Mouse (Mus musculus): ENCODE data around the gene Fcgrt.
"Not testable (repeated sequence)": the region's sequence is repeated elsewhere in the genome, so short reads cannot be mapped to it uniquely, and the experiment has no call there.

Fcgrt gene

DNA sequence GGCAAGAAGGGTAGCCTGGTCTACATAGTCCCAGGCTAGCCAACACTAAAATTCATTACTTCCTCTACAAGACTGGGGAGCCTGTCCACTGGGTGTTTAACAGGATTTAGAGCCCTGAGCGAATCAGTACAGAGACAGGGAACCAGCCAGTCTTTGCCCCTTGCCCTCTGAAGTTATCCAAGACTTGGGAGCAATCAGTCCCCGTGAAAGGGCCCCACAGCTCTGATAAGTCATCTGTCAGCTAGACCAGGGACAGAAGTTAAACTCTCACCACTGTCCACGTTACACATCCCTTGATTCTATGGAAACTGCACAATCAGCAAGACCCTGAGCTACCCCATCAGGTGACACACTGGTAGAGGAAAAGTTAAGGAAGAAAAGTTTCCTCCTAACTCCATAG lies 8.9 kb upstream of the Fcgrt start:
- no peak for DNase-seq (ENCODE audit: inconsistent age in 2 of 2, low spot score in 1 of 2)

DNA sequence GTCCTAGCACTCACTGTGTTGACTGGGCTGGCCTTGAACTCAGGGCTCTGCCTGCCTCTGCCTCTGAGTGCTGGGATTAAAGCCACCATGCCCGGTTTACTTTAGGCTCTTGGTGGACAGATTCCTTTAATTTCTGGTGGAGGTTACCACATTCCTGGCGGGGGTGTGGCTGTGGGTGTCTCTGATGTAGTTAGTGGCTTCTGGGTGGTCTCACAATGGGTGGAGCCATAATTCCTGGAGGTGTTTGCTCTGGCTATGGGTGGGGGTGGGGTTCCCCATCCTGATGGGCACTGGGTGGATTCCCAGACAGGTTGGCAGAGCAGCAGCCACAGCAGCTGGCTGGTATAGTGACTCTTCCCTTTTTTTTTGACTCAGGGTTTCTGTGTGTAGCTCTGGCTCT lies 8.3 kb upstream of the Fcgrt start:
- no peak for DNase-seq (ENCODE audit: inconsistent age in 2 of 2, low spot score in 1 of 2)

DNA sequence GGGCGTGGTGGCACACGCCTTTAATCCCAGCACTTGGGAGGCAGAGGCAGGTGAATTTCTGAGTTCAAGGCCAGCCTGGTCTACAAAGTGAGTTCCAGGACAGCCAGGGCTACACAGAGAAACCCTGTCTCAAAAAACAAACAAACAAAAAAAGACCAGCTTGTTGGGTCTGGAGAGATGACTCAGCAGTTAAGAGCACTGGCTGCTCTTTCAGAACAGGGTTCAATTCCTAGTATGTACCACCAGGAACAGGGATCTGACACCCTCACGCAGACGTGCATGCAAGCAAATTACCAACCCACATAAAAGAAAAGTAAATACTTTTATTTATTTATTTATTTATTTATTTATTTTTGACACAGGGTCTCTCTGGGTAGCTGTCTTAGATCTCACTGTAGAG lies 6.4 kb upstream of the Fcgrt start:
- DNase-seq (ENCODE audit: inconsistent age in 2 of 2, low spot score in 1 of 2) = not testable (repeated sequence)

DNA sequence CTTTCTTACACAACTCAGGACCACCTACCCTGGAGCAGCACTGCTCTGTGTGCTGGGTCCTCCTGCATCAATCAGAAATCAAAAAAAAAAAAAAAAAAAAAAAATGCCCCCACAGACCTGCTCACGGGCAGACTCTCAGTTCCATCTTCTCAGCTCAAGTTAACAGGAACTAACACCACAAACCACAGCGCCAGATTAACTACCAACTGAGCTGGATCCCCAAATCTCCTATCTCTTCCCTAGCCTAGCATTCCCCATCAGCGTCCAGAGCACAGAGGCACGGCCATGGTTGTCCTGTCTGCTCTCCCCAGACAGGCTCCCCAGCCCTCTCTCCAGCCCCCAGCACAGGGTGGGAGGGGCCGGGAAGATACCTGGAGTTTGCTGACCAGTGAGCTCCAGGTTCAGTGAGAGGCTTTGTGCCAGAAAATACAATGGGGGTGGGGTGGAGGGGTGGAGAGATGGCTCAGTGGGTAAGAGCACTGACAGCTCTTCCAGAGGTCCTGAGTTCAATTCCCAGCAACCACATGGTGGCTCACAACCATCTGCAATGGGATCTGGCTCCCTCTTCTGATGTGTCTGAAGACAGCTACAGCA lies 3.5 kb upstream of the Fcgrt start:
- DNase-seq (ENCODE audit: inconsistent age in 2 of 2, low spot score in 1 of 2) = no peak

DNA sequence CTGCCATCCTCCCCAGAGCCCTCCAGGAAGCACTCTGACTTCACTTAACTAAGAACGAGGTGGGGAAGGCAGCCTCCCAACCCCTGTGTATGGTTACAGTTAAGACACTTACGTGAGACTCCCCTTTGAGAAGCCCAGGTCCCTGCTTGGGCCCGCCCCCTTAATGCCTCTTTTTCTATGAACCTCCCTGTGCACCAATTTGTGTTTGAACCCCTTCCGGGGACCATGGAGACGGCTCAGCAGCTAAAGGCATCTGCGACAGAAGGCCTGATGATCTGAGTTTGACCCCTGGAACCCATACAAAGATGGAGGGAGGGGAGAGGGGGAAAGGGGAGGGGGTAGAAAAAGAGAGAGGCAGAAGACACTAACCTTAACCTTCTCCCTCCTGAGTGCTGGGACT lies 2.8 kb upstream of the Fcgrt start:
- no peak for DNase-seq (ENCODE audit: inconsistent age in 2 of 2, low spot score in 1 of 2)

DNA sequence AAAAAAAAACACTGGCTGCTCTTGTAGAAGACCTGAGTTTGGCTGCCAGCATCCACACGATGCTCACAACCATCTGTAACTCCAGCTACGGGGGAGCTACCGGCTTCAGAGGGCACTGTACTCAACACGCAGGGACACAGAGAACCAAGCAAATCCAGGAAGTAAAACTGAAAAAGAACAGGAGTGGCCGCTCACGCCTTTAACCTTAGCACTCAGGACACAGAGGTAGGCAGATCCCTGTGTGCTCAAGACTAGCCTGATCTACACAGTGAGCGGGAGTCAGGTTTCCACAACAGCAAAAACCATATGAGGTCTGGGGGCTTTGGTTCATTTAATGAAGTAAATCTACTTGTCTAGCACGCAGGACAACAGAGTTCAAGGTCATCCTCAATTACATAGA lies 1.8 kb upstream of the Fcgrt start:
- DNase-seq (ENCODE audit: inconsistent age in 2 of 2, low spot score in 1 of 2) = no peak

DNA sequence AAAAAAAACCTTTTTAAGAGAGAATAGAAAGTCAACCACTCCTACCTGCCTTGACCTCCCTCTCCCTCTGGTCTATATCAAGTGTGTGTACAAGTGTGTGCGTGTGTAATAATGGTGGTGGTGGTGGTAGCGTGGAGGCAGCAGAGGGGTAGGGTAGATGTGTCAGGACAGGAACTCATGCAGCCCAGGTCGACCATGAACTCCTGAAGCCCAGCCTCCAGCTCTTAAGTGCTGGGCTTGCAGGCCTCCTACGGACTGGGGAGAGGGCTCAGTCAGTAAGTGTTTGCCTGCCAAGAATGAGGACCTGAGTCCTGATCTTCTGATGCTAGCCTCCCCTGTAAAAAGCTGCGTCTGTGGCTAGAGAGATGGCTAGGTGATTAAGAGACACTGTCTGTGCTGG lies 1.3 kb upstream of the Fcgrt start:
- DNase-seq (ENCODE audit: inconsistent age in 2 of 2, low spot score in 1 of 2) = no peak

DNA sequence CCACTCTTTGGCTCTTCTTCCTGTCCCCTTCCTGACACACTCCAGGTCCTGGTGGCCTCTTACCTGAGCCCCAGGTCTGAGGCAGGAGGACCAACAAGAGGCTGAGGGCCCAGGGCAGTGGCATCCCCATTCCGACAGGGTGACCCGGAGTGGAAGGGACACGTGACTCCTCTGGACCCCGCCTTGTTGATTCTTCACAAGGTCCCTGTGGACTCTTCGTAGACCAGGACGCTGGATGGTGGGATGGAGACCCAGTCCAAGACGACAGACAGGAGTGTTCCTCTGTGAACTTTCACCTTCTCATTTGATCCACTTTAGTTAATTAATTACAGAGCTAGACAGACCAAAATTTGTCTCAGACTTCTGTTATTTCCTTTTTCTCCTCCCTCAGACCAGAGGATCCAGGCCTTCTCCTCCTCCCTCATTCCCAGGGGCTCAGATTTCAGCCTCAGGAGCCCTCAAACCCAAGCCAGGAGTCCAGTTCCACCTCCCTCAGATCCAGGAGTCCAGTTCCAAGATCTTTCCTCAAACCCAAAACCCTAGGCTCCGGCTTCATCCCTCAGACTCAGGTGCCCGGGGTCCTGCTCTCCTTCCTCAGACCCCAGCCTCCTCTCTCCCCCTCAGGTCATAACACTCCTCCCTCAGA lies 588 bp downstream of the Fcgrt start:
- peak; percentile 50 to 73 for DNase-seq (ENCODE audit: inconsistent age in 2 of 2, low spot score in 1 of 2)

DNA sequence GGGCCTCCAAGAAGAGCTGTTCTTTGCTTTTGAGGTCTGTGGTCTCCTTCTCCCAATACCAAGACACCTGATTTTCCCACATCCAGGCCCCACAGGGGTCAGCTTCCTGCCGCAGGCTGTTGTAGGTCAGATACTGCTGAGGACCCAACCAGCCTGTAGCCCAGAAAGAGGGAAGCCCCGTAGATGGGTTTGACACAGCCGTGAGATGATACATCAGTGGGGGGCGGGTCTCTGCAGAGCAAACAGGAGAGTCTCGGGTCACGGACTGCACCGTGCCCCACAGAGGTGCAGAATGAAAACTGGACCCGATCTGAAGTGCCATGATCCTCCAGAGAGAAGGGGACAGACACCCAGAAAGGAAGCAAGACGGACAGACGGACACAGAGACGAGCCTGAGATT lies 1.2 kb downstream of the Fcgrt start:
- peak in 1 of 2 experiments; percentile 44 for DNase-seq (ENCODE audit: inconsistent age in 2 of 2, low spot score in 1 of 2)

DNA sequence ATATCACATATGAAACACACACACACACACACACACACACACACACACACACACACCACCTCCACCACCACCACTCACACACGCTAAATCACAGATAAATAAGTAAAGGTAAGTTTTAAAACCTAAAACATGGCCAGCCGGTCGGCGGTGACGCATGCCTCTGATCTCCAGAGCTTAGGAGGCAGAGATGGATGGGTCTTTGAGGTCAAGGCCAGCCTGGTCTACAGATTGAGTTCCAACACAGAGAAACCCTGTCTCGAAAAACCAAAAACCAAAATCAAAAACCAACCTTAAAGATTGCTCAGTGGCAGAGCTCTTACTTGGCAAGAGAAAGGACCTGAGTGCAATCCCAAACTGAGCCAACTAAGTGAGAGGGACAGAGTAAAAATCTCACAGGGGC lies 3.6 kb downstream of the Fcgrt start:
- peak; percentile 73 to 83 for DNase-seq (ENCODE audit: inconsistent age in 2 of 2, low spot score in 1 of 2)

DNA sequence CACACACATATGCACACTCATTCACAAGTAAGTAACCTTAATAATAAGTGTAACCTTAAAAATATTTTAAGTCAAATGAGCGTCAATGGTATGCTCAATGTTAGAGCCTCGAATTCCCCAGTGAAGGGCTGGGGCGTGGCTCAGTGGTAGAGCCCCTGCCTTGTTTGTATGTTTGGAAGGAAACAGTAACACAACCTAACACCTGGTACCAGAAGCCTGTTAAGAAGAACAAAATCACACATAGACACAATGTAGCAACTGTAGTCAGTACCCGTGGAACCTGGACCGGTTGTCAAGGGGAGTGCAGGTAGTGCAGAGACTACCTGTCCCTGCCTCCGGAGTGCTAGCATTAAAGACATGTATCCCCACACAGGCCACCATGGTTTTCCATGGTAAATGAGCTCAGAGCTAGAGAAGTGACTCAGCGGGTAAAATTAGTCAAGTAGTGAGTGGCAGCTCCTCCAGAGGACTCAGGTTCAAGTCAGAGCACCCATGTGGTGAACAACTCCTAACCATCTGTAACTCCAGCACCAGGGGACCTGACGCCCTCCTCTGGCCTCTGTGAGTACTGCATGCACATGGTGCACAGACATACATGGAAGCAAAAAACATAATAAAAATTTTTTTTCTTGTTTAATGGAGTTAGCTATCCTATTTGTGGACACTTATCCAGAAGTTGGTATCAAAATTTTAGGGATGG lies 5.0 kb downstream of the Fcgrt start:
- DNase-seq (ENCODE audit: inconsistent age in 2 of 2, low spot score in 1 of 2) = peak in 1 of 2 experiments; percentile 42

DNA sequence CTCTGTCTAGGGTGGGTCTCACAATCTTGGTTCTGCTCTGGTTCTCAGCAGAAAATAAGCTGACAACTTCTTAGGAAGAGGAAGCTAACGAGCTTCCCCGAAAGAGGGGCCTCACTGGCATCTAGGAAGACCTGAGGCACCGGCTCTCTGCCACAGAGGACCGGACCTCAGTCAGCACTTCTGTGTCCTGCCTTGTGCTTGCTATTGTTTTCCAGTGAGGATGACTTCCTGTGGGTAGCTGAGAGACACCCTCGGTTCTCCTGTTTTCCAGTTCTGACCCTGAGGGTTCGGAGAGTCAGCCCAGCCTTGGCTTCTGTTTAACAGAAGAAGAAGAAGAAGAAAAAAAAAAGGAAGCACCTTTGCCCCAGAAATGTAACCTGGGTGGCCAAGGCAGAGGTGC lies 6.2 kb downstream of the Fcgrt start:
- peak in 1 of 2 experiments; percentile 52 for DNase-seq (ENCODE audit: inconsistent age in 2 of 2, low spot score in 1 of 2)

DNA sequence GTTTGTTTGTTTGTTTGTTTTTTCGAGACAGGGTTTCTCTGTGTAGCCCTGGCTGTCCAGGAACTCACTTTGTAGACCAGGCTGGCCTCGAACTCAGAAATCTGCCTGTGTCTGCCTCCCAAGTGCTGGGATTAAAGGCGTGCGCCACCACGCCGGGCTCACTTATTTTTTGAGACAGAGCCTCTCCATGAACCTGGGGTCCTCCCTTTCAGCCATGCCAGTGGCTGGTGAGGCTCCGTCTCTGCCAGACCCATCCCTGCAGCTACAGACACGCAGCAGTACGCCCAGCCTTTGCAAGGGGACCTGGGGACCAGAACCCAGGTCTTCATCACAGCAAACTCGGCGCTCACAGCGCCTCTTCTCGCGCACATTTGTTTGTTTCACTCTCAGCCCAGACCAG lies 7.7 kb downstream of the Fcgrt start:
- not testable (repeated sequence) for DNase-seq (ENCODE audit: inconsistent age in 2 of 2, low spot score in 1 of 2)

DNA sequence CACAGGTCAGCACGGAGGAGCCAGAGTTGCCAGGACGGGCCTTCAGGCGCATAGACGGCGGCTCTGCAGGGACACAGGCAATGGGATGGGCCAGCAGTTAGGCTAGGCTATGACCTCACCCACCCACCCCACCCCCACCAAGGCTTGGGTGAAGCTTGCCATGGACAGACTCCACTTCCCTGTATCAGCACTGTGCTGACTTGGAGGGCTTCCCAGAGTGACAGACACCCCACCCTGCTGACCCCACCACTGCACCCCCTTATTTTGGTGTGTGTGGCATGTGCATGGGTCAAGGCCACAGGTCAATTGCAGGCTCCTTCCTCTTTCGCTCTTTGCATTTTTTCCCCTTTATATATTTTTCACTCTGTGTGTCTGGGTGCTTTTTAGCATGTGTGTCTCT lies 8.3 kb downstream of the Fcgrt start:
- peak in 1 of 2 experiments; percentile 45 for DNase-seq (ENCODE audit: inconsistent age in 2 of 2, low spot score in 1 of 2)

DNA sequence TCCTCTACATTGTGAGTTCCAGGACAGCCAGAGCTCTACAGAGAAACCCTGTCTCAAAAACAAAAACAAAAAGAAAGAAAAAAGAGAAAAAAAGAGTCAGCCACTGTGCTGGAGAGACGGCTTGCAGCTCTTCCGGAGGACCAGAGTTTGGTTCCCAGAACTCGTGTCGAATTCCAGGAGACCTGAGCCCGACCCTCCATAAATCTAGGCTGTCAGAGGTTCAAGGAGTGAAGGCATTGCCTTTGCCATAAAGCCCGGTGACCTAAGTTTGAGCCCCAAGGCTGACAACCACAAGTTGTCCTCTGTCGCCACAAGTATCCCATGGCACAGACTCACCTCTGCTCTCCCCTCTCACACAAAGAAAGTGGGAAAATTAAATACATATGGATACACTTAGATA lies 9.5 kb downstream of the Fcgrt start:
- no peak for DNase-seq (ENCODE audit: inconsistent age in 2 of 2, low spot score in 1 of 2)

DNA sequence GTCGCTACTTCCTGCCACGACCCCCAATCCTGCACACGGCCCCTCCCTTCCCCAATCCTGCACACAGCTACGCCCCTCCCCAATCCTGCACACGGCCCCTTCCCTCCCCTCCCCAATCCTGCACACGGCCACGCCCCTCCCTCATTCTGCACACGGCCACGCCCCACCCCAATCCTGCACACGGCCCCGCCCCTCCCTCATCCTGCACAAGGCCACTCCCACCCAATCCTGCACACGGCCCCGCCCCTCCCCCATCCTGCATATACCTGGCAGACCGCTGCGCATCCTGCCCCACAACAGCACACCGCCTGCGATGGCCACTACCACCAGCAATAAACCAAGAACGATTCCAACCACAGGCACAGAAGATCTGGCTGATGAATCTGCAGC lies 10.1 kb downstream of the Fcgrt start:
- no peak for DNase-seq (ENCODE audit: inconsistent age in 2 of 2, low spot score in 1 of 2)

DNA sequence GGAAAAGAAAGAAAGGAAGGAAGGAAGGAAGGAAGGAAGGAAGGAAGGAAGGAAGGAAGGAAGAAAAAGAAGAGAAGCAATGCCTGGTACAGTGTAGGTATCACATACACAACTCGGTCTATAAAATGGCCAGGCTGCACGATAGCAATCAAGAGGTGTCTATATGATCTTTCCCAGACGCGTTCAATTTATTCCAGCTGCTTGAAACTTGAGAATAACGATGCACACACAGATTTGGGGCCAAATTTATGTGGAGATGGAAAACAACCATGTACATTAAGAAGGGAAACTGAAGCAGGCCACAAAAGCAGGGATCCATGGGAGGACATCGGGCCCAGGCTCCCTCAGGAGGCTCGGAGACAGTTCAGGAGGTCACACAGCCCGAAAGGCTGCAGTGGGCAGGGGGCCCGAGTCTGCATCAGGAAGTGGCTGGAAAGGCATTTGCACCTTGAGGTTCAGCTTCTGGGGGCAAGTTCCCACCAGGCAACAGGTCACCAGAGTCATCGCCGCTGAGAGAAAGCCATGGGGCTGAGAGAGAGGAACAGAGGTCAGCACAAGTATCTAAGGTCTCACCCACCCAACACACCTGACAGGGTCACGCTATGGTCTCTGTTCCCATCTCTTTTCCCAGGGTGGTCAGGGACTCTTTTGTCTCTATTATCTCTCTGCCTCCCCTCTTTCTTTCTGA lies 10.7 kb downstream of the Fcgrt start:
- no peak for DNase-seq (ENCODE audit: inconsistent age in 2 of 2, low spot score in 1 of 2)

DNA sequence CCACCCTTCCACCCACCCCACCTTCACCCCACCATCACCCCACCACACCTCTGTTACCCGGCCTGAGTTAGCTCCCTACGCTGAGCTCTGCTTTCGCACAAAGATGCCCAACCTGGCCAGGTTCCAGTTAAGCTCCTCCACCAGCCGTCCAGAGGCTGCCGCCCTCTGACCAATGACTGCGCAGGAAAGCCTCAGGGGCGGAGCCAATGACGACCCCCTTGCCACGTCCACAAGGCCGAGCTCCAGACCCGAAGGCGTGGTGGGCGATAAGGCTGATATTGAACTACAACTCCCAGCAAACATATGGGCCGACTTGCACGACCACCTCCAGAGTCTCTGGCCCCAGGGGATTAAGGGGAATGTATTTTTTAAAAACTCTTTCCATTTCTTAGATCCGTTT lies 11.6 kb downstream of the Fcgrt start, which contains the start of gene Rcn3:
Gene Rcn3, minus strand, starts transcription at position 174 of the 400 bp plus-strand sequence.
- peak; percentile 78 to 83 for DNase-seq (ENCODE audit: inconsistent age in 2 of 2, low spot score in 1 of 2)

DNA sequence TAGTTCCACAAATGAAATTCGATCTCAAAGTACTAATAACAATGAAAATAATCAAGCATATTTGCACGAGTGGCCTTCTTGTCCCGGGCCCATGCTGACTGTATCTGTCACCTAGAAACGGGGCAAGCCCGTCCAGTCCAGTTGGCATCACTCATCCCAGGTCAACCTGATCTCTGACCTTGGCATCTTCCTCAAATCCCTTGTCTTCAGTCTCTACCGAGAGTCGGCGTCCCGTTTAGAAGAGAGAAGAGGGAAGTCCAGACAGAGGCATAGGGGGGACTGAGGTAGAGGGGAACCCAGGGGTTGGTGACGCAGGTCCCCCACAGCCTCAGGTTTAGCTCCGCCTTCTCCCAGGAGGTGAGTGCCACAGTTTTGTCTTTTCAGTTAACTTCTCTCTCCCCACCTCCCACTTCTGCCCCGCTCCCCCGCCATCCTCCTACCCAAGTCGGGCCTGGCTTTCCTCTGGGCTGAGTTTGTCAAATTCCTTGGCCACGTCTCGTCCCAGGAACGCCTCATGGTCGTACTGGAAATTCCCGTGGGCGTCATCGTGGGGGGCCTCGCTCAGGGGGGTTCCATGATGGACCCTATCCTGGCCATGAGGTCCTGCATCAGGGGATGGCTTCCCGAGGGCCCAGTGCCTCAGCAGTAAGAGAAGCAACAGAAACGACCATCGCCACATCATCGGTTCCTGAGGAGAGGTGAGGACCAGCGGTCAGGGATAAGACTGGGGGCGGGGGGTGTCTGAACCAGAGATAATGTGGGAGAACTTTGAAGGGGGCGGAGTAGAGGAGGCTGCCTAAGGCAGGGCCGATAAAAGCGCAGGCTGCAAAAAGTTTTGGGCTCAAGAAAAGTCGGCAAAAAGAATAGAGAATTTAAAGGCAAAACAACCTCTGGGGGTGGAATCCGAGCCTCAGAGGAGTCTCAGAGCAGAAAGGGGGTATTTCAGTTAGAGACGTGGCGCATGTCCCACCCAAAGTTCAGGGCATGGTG lies 12.4 kb downstream of the Fcgrt start:
- no peak for DNase-seq (ENCODE audit: inconsistent age in 2 of 2, low spot score in 1 of 2)

DNA sequence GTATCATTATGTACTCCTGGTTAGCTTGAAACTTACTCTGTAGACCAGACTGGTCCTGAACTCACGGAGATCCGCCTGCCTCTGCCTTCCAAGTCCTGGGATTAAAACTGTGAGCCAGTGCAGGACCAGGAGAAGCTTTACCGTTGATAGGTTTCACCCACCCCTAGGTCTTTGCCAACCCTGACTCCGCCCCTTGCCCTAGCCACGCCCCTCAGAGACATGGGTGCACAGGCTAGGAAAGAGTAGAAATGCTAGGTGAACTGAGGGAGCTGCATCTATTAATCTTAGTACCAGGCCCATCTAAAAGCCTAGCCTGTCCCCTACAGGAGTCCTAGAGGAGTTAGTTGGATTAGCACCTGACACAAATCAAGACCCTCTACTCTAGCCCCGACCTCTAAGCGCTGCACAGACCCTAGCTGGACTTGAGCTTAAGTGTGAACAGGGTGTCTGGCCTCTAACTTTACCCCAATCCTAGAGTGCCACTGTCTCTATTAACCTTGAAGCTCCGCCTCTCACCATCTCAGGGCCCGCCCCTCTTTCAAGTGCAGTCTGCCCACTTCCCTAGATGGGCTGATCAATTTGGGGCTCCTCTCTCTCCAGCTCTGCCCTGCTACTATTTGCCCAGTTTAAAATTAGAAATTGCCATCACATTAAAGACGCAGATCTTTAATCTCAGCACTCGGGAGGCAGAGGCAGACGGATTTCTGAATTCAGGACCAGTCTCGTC lies 13.2 kb downstream of the Fcgrt start:
- DNase-seq (ENCODE audit: inconsistent age in 2 of 2, low spot score in 1 of 2) = peak in 1 of 2 experiments; percentile 35

All from adrenal gland, adult (tissue).